In genomic region chr17:35821439-35822430, GRCm38 (mm10) we compare ENCODE assay signal across 8 mouse cellular contexts. TPM values are rescaled to one million over a fixed set of nuclear protein-coding genes. Genes with fewer than 3 reads are reported as not detected.
DNase-seq lines count a peak whose midpoint lies in the region; ATAC-seq and TF ChIP-seq lines count a peak whose summit lies in the region.

Gene Ier3 (plus strand): TSS chr17:35821684.

- peak; percentile 97 for DNase-seq in 416B (ENCODE audit: low read depth)
- peak; percentile 85 for DNase-seq in adrenal gland, adult 18-20 months (ENCODE audit: low spot score in 2 of 2)
- peak; percentile 89 to 91 for DNase-seq in heart, adult 2 months
- DNase-seq in kidney, adult 2 months = peak; percentile 97
- peak in 1 of 3 experiments; percentile 79 for DNase-seq in liver, embryonic 14.5 days (ENCODE audit: low read depth in 3 of 3, low spot score in 3 of 3)
- DNase-seq in natural killer cell, adult 2 months (ENCODE audit: low spot score in 2 of 2) = peak; percentile 46 to 59

- H3K9me3 ChIP-seq in embryonic facial prominence, embryonic 12.5 days = no peaks in the 10 kb centered on the region
- H3K9me3 ChIP-seq in liver, embryonic 14.5 days (ENCODE audit: control insufficient read depth, low read length) = no peaks in the 10 kb centered on the region
- H3K9me3 ChIP-seq in stomach, embryonic 16.5 days (replicated peaks; ENCODE audit: control insufficient read depth, low read length) = no peaks in the 10 kb centered on the region

- H3K27ac ChIP-seq in embryonic facial prominence, embryonic 12.5 days = no peak within 1 kb of the TSS
- peak within 1 kb of the TSS; percentile 98 for H3K27ac ChIP-seq in heart, adult 2 months
- peak within 1 kb of the TSS; percentile 96 for H3K27ac ChIP-seq in kidney, adult 2 months (ENCODE audit: insufficient read depth, low read depth, low read length)
- H3K27ac ChIP-seq in liver, embryonic 14.5 days = peak within 1 kb of the TSS; percentile 94
- peak within 1 kb of the TSS; percentile 86 for H3K27ac ChIP-seq in stomach, embryonic 16.5 days (ENCODE audit: low read length)

- no peak for TF ChIP-seq CTCF in heart, adult 2 months (IDR thresholded peaks at IDR 0.05)
- no peak for TF ChIP-seq CTCF in kidney, adult 2 months (conservative IDR thresholded peaks at IDR 0.05; ENCODE audit: insufficient read depth, insufficient read length, low read depth, low read length)
- no peak for TF ChIP-seq CTCF in liver, embryonic 14.5 days (IDR thresholded peaks at IDR 0.05; ENCODE audit: low read depth)

- 0 out of 2 replicates have a peak, but pooled peaks have one; percentile 68 for TF ChIP-seq EP300 in heart, adult 2 months (IDR thresholded peaks at IDR 0.05; ENCODE audit: insufficient read depth, low read depth, low read length)
- TF ChIP-seq EP300 in liver, embryonic 14.5 days (IDR thresholded peaks at IDR 0.05; ENCODE audit: low read depth) = no peak; the same call in 1 of the 2 replicates

- peaks cover 18% of the 10 kb centered on the region for H3K4me1 ChIP-seq in embryonic facial prominence, embryonic 12.5 days
- H3K4me1 ChIP-seq in heart, adult 2 months (ENCODE audit: control insufficient read depth, insufficient read depth, low read length) = peaks cover 3% of the 10 kb centered on the region; the same call in 1 of the 2 replicates
- peaks cover 18% of the 10 kb centered on the region; the same call in 1 of the 2 replicates for H3K4me1 ChIP-seq in kidney, adult 2 months (ENCODE audit: control insufficient read depth, insufficient read depth, low read length)
- H3K4me1 ChIP-seq in liver, embryonic 14.5 days (replicated peaks; ENCODE audit: control insufficient read depth in 2 of 2, insufficient read depth in 2 of 2, low read length in 1 of 2) = peaks cover 35 to 44% of the 10 kb centered on the region in 2 experiments
- H3K4me1 ChIP-seq in stomach, embryonic 16.5 days (ENCODE audit: control insufficient read depth, insufficient read depth, low read length) = peaks cover 15% of the 10 kb centered on the region; the same call in 1 of the 2 replicates

- peak; percentile 98 for TF ChIP-seq POLR2A in heart, adult 2 months (IDR thresholded peaks at IDR 0.05; ENCODE audit: insufficient read depth, low read depth, low read length)
- TF ChIP-seq POLR2A in kidney, adult 2 months (IDR thresholded peaks at IDR 0.05; ENCODE audit: low read depth, low read length) = peak; percentile 95

- under 1% methylated on average over 62 of the region's 62 CpGs for WGBS in embryonic facial prominence, embryonic 12.5 days
- WGBS in heart, adult 2 months = under 1% methylated on average over 62 of the region's 62 CpGs
- whole genome bisulfite sequencing in kidney, adult 2 months = under 1% methylated on average over 62 of the region's 62 CpGs
- under 1% methylated on average over 62 of the region's 62 CpGs for WGBS in liver, embryonic 14.5 days (ENCODE audit: insufficient replicate concordance)
- WGBS in stomach, embryonic 16.5 days = under 1% methylated on average over 62 of the region's 62 CpGs

- intact Hi-C loops in heart, adult 2 months (cut with DNase I) = loop anchor here (2.0 to 10.0 kb wide), 3 partner anchors 37 to 223 kb away; partner anchors contain the start of genes Gm6034 and H2-T22

- peaks cover 14% of the 10 kb centered on the region for H3K36me3 ChIP-seq in embryonic facial prominence, embryonic 12.5 days
- no peaks in the 10 kb centered on the region for H3K36me3 ChIP-seq in heart, adult 2 months (ENCODE audit: control insufficient read depth, insufficient read depth, low read length)
- H3K36me3 ChIP-seq in kidney, adult 2 months (ENCODE audit: control insufficient read depth, insufficient read depth, low read length) = no peaks in the 10 kb centered on the region
- peaks cover 4% of the 10 kb centered on the region; the same call in 1 of the 2 replicates for H3K36me3 ChIP-seq in liver, embryonic 14.5 days (replicated peaks; ENCODE audit: control insufficient read depth, insufficient read depth, low read depth)
- 0 out of 2 replicates have a peak, but pooled peaks cover 2% of the 10 kb centered on the region for H3K36me3 ChIP-seq in stomach, embryonic 16.5 days (ENCODE audit: control insufficient read depth, insufficient read depth, low read length)

- peak within 1 kb of the TSS; percentile 93 for H3K4me2 ChIP-seq in embryonic facial prominence, embryonic 12.5 days (replicated peaks)
- H3K4me2 ChIP-seq in liver, embryonic 14.5 days (ENCODE audit: low read depth) = peak within 1 kb of the TSS; percentile 97
- peak within 1 kb of the TSS; percentile 98 for H3K4me2 ChIP-seq in stomach, embryonic 16.5 days (ENCODE audit: low read depth, low read length)

- H3K9ac ChIP-seq in embryonic facial prominence, embryonic 12.5 days = peak within 1 kb of the TSS; percentile 67
- peak within 1 kb of the TSS; percentile 90 for H3K9ac ChIP-seq in heart, adult 2 months (ENCODE audit: low read depth, low read length)
- H3K9ac ChIP-seq in liver, embryonic 14.5 days (replicated peaks) = peak within 1 kb of the TSS; percentile 82
- peak within 1 kb of the TSS; percentile 83 for H3K9ac ChIP-seq in stomach, embryonic 16.5 days (ENCODE audit: low read length)

- no peaks in the 10 kb centered on the region for H3K27me3 ChIP-seq in embryonic facial prominence, embryonic 12.5 days
- H3K27me3 ChIP-seq in heart, adult 2 months (ENCODE audit: control insufficient read depth, insufficient read depth, low read length) = no peaks in the 10 kb centered on the region
- H3K27me3 ChIP-seq in kidney, adult 2 months (replicated peaks; ENCODE audit: control insufficient read depth, insufficient read depth, low read length) = no peaks in the 10 kb centered on the region
- H3K27me3 ChIP-seq in liver, embryonic 14.5 days (ENCODE audit: control insufficient read depth, insufficient read depth, low read length) = no peaks in the 10 kb centered on the region
- H3K27me3 ChIP-seq in stomach, embryonic 16.5 days (ENCODE audit: control insufficient read depth, insufficient read depth, low read length) = no peaks in the 10 kb centered on the region

- ATAC-seq in embryonic facial prominence, embryonic 12.5 days (ENCODE audit: insufficient number of reproducible peaks, insufficient read depth, low FRiP score, low TSS enrichment) = peak; percentile 45; the same call in 1 of the 2 replicates
- peak; percentile 43 for ATAC-seq in liver, embryonic 14.5 days (ENCODE audit: insufficient read depth)
- ATAC-seq in stomach, embryonic 16.5 days (ENCODE audit: insufficient read depth, low FRiP score) = peak; percentile 83

- peak within 1 kb of the TSS; percentile 60 for H3K4me3 ChIP-seq in embryonic facial prominence, embryonic 12.5 days
- H3K4me3 ChIP-seq in heart, adult 2 months = peak within 1 kb of the TSS; percentile 78
- H3K4me3 ChIP-seq in kidney, adult 2 months (ENCODE audit: insufficient read depth, low read depth, low read length) = peak within 1 kb of the TSS; percentile 95
- H3K4me3 ChIP-seq in liver, embryonic 14.5 days (ENCODE audit: insufficient read depth in 1 of 2, low read depth in 2 of 2, low read length in 2 of 2) = peak within 1 kb of the TSS; percentile 89 to 94
- peak within 1 kb of the TSS; percentile 78 for H3K4me3 ChIP-seq in stomach, embryonic 16.5 days (replicated peaks; ENCODE audit: low read length)

- no peaks in the 10 kb centered on the region for H3K79me2 ChIP-seq in heart, adult 2 months (replicated peaks; ENCODE audit: control insufficient read depth, insufficient read depth, low read length)

RNA-seq across cellular contexts. Expression of gene Ier3, which starts in this region (rescaled TPM):
- total RNA-seq in adrenal gland, adult 18-20 months (2021) = 10 to 100 TPM in 1 of 2 experiments, 1 to 10 TPM in 1; 7.9 to 19.0 TPM
- 6.9 and 8.9 TPM in 2 replicates for polyA plus RNA-seq in embryonic facial prominence, embryonic 12.5 days (2016; fragmentation: Nextera tagmentation; extraction: Ambion mirVana)
- 10 to 100 TPM; 15.6 to 37.0 TPM for total RNA-seq in heart, adult 2 months (2021)
- polyA plus RNA-seq in heart, adult 2 months (2012; rRNA removed) = 30.9 and 33.1 TPM in 2 replicates
- 26.3 and 28.4 TPM in 2 replicates for polyA plus RNA-seq in kidney, adult 2 months (2012; rRNA removed)
- 10.2 and 11.0 TPM in 2 replicates for polyA plus RNA-seq in liver, embryonic 14.5 days (2012; rRNA removed)
- polyA plus RNA-seq in liver, embryonic 14.5 days (2014; fragmentation: Nextera tagmentation; extraction: Ambion mirVana) = 11.6 and 13.2 TPM in 2 replicates
- polyA plus RNA-seq in stomach, embryonic 16.5 days (2015; fragmentation: Nextera tagmentation; extraction: Ambion mirVana) = 22.1 and 24.4 TPM in 2 replicates
